Mouse (Mus musculus) neutrophil, adult 5-6 weeks (primary cell): ENCODE data around the gene Mlc1. TPM values are rescaled to one million over a fixed set of nuclear protein-coding genes. Genes with fewer than 3 reads are reported as not detected.

ENCODE experiments used
- ATAC-seq: fragments of 151-379, 151-347 bp; 2 replicates; pipeline ENCODE4 v1.8.0; 2017; ENCODE audit warnings: mild to moderate bottlenecking, moderate TSS enrichment; ENCODE audit not compliant: insufficient number of reproducible peaks, poor library complexity, low FRiP score, severe bottlenecking; ENCODE audit errors: extremely low read depth
- total RNA-seq: library from RNA; stranded (forward); fragments of 200-1000 nt; gene quantifications from 2 replicates; pipeline ENCODE4 v1.2.3, GENCODE M21; 2017

Gene Mlc1
- total RNA-seq, result not detected in 2 replicates

- ATAC-seq, result no peak
These were observed at the start of gene Mlc1 for GRCm38 (mm10) chr15:88978281-88979137. TSS of gene Mlc1 (minus strand) at chr15:88979007.

GRCm38 (mm10) chr15:89020492-89020891, 41.7 kb upstream of the Mlc1 start:
- no peak for ATAC-seq

- no peak for ATAC-seq
These were observed 41.3 kb upstream of the Mlc1 start for GRCm38 (mm10) chr15:89020085-89020484.

GRCm38 (mm10) chr15:89016722-89017121, 37.9 kb upstream of the Mlc1 start:
- no peak for ATAC-seq

GRCm38 (mm10) chr15:89007781-89008180, 29.0 kb upstream of the Mlc1 start:
- ATAC-seq, result no peak

- no peak for ATAC-seq
These were observed 28.2 kb upstream of the Mlc1 start for GRCm38 (mm10) chr15:89007002-89007401.

- no peak for ATAC-seq
These were observed 22.4 kb upstream of the Mlc1 start for GRCm38 (mm10) chr15:89001245-89001644.

- ATAC-seq, result no peak
These were observed 21.6 kb upstream of the Mlc1 start for GRCm38 (mm10) chr15:89000367-89000766.

- ATAC-seq, result no peak
These were observed 20.3 kb upstream of the Mlc1 start for GRCm38 (mm10) chr15:88999124-88999523.

GRCm38 (mm10) chr15:88998636-88999035, 19.8 kb upstream of the Mlc1 start:
- no peak for ATAC-seq

- ATAC-seq, result no peak
These were observed 10.4 kb upstream of the Mlc1 start for GRCm38 (mm10) chr15:88989236-88989635.

- no peak for ATAC-seq
These were observed 3.8 kb upstream of the Mlc1 start, which contains the start of gene Mov10l1 for GRCm38 (mm10) chr15:88982534-88983079. TSS of gene Mov10l1 (plus strand) at chr15:88982909.

GRCm38 (mm10) chr15:88979138-88979446, 285 bp upstream of the Mlc1 start:
- no peak for ATAC-seq

- no peak for ATAC-seq
These were observed 6.5 kb downstream of the Mlc1 start for GRCm38 (mm10) chr15:88972300-88972699.

- ATAC-seq, result no peak
These were observed 14.7 kb downstream of the Mlc1 start for GRCm38 (mm10) chr15:88964070-88964578.

- no peak for ATAC-seq
These were observed 21.3 kb downstream of the Mlc1 start for GRCm38 (mm10) chr15:88957522-88957921.

GRCm38 (mm10) chr15:88955342-88955741, 23.5 kb downstream of the Mlc1 start:
- no peak for ATAC-seq

- no peak for ATAC-seq
These were observed 24.3 kb downstream of the Mlc1 start, which contains the start of gene Ttll8 for GRCm38 (mm10) chr15:88954368-88955072. TSS of gene Ttll8 (minus strand) at chr15:88954418.

- no peak for ATAC-seq
These were observed 27.6 kb downstream of the Mlc1 start for GRCm38 (mm10) chr15:88951246-88951645.

- ATAC-seq, result no peak
These were observed 32.0 kb downstream of the Mlc1 start for GRCm38 (mm10) chr15:88946851-88947250.
